Mouse (Mus musculus): ENCODE measurements around the gene Rbfox1. TPM values are rescaled to one million over a fixed set of nuclear protein-coding genes. Genes with fewer than 3 reads are reported as not detected.

Rbfox1 gene
- polyA plus RNA-seq, 1 experiment from 2014 or later: 3.9 TPM

GRCm38 (mm10) chr16:7263261-7263660 is 1378.1 kb downstream of the Rbfox1 start:
- 86% methylated on average over 1 of the region's 1 CpGs for WGBS

GRCm38 (mm10) chr16:7265715-7266114 is 1380.6 kb downstream of the Rbfox1 start:
- Histone ChIP-seq H3K36me3 (ENCODE audit: control insufficient read depth, insufficient read depth, low read length) (no peaks in the 10 kb centered on the region), H3K27me3 (replicated peaks; ENCODE audit: control insufficient read depth, insufficient read depth, low read length) (no peaks in the 10 kb centered on the region), H3K9ac (ENCODE audit: low read depth, low read length) (no peak overlapping the region), H3K4me2 (ENCODE audit: low read depth, low read length) (no peak overlapping the region), H3K9me3 (ENCODE audit: control insufficient read depth, low read length) (no peaks in the 10 kb centered on the region), H3K4me3 (ENCODE audit: low read length) (no peak overlapping the region), H3K4me1 (ENCODE audit: control insufficient read depth, insufficient read depth, low read length) (no peaks in the 10 kb centered on the region), H3K27ac (ENCODE audit: low read length) (no peak overlapping the region)
- ATAC-seq: no peak

More at GRCm38 (mm10) chr16:7263261-7263660, 1378.1 kb downstream of the Rbfox1 start:
- H3K27me3 ChIP-seq (replicated peaks; ENCODE audit: control insufficient read depth, insufficient read depth, low read length): no peaks in the 10 kb centered on the region
- H3K9ac ChIP-seq (ENCODE audit: low read depth, low read length): no peak overlapping the region
- no peak overlapping the region for H3K4me3 ChIP-seq (ENCODE audit: low read length)
- no peak overlapping the region for H3K27ac ChIP-seq (ENCODE audit: low read length)
- H3K36me3 ChIP-seq (ENCODE audit: control insufficient read depth, insufficient read depth, low read length): no peaks in the 10 kb centered on the region
- ATAC-seq: no peak
- no peak overlapping the region for H3K4me2 ChIP-seq (ENCODE audit: low read depth, low read length)
- H3K9me3 ChIP-seq (ENCODE audit: control insufficient read depth, low read length): no peaks in the 10 kb centered on the region
- no peaks in the 10 kb centered on the region for H3K4me1 ChIP-seq (ENCODE audit: control insufficient read depth, insufficient read depth, low read length)

- Histone ChIP-seq H3K4me3 (ENCODE audit: low read length) (no peak overlapping the region), H3K36me3 (ENCODE audit: control insufficient read depth, insufficient read depth, low read length) (no peaks in the 10 kb centered on the region), H3K4me1 (ENCODE audit: control insufficient read depth, insufficient read depth, low read length) (no peaks in the 10 kb centered on the region), H3K9ac (ENCODE audit: low read depth, low read length) (no peak overlapping the region), H3K9me3 (ENCODE audit: control insufficient read depth, low read length) (no peaks in the 10 kb centered on the region), H3K4me2 (ENCODE audit: low read depth, low read length) (no peak overlapping the region), H3K27me3 (replicated peaks; ENCODE audit: control insufficient read depth, insufficient read depth, low read length) (no peaks in the 10 kb centered on the region), H3K27ac (ENCODE audit: low read length) (no peak overlapping the region)
- no peak for ATAC-seq
- WGBS: 83% methylated on average over 5 of the region's 5 CpGs
Measured at GRCm38 (mm10) chr16:7275501-7275900, 1390.3 kb downstream of the Rbfox1 start.

DNA sequence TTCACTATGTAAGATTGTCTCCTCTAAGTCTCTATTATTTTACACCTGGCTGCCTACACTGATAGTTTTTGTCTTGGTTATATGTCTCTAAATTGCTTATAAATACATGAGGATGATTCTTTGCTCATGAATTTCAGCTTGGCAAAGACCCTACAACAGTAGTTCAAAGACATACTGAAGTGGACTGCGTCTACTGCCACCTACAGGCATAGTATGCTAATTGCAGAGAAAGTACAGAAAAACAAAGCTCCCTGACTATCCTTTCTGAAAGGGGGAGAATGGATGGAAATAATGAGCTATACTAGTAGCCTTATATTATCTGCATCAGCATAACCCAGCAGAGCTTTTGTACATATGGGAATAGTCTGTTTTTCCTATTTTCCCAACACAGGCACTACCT is 1390.7 kb downstream of the Rbfox1 start:
- Histone ChIP-seq H3K36me3 (ENCODE audit: control insufficient read depth, insufficient read depth, low read length) (no peaks in the 10 kb centered on the region), H3K4me2 (ENCODE audit: low read depth, low read length) (no peak overlapping the region), H3K9me3 (ENCODE audit: control insufficient read depth, low read length) (no peaks in the 10 kb centered on the region), H3K4me3 (ENCODE audit: low read length) (no peak overlapping the region), H3K27ac (ENCODE audit: low read length) (no peak overlapping the region), H3K4me1 (ENCODE audit: control insufficient read depth, insufficient read depth, low read length) (no peaks in the 10 kb centered on the region), H3K27me3 (replicated peaks; ENCODE audit: control insufficient read depth, insufficient read depth, low read length) (no peaks in the 10 kb centered on the region), H3K9ac (ENCODE audit: low read depth, low read length) (no peak overlapping the region)
- ATAC-seq: no peak
- 49% methylated on average over 1 of the region's 1 CpGs for WGBS

DNA sequence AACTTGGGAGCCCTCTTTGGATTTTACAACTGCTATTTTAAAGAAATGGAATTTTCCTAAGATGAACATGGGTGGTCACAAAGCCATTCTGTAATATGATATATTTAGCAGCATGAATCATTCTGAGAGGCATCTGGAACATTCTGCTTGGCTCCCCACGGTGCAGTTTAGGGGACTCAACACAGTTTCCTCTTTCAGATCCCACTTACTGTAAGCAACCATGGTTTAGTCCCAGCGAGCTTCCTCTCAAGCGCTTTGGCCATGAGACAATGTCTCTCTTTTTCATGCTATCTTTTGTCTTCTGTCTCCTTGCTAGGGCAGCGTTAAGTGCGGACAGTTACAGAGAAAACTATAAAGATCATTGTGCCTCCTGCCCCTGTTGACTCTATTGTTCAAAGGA is 1394.4 kb downstream of the Rbfox1 start:
- WGBS: 62% methylated on average over 5 of the region's 5 CpGs
- no peak for ATAC-seq
- Histone ChIP-seq H3K36me3 (ENCODE audit: control insufficient read depth, insufficient read depth, low read length) (no peaks in the 10 kb centered on the region), H3K27me3 (replicated peaks; ENCODE audit: control insufficient read depth, insufficient read depth, low read length) (no peaks in the 10 kb centered on the region), H3K27ac (ENCODE audit: low read length) (no peak overlapping the region), H3K4me3 (ENCODE audit: low read length) (no peak overlapping the region), H3K4me1 (ENCODE audit: control insufficient read depth, insufficient read depth, low read length) (no peaks in the 10 kb centered on the region), H3K9ac (ENCODE audit: low read depth, low read length) (no peak overlapping the region), H3K4me2 (ENCODE audit: low read depth, low read length) (no peak overlapping the region), H3K9me3 (ENCODE audit: control insufficient read depth, low read length) (no peaks in the 10 kb centered on the region)

DNA sequence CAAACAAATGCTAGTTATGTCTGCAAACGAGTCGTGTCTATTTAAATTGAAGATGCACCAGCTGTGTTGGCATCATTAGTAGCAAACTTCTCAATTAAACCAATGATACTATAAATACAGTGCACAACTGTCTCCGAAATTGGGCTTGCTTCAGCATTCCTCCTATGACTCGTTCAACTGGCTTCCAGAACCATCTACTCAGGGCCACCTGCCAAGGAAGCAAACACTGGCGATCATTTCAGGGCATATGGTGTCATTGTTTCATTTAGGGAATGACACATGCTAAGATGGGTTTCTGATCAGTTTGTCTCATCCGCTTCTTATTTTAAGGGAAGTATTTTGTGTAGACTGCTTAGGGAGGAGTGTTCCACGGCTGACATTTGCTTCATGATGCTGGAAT is 1397.1 kb downstream of the Rbfox1 start:
- H3K4me1 ChIP-seq (ENCODE audit: control insufficient read depth, insufficient read depth, low read length): no peaks in the 10 kb centered on the region
- no peak overlapping the region for H3K27ac ChIP-seq (ENCODE audit: low read length)
- H3K4me2 ChIP-seq (ENCODE audit: low read depth, low read length): no peak overlapping the region
- no peaks in the 10 kb centered on the region for H3K36me3 ChIP-seq (ENCODE audit: control insufficient read depth, insufficient read depth, low read length)
- no peak overlapping the region for H3K4me3 ChIP-seq (ENCODE audit: low read length)
- WGBS: 79% methylated on average over 7 of the region's 7 CpGs
- ATAC-seq: no peak
- no peaks in the 10 kb centered on the region for H3K27me3 ChIP-seq (replicated peaks; ENCODE audit: control insufficient read depth, insufficient read depth, low read length)
- H3K9ac ChIP-seq (ENCODE audit: low read depth, low read length): no peak overlapping the region
- no peaks in the 10 kb centered on the region for H3K9me3 ChIP-seq (ENCODE audit: control insufficient read depth, low read length)

DNA sequence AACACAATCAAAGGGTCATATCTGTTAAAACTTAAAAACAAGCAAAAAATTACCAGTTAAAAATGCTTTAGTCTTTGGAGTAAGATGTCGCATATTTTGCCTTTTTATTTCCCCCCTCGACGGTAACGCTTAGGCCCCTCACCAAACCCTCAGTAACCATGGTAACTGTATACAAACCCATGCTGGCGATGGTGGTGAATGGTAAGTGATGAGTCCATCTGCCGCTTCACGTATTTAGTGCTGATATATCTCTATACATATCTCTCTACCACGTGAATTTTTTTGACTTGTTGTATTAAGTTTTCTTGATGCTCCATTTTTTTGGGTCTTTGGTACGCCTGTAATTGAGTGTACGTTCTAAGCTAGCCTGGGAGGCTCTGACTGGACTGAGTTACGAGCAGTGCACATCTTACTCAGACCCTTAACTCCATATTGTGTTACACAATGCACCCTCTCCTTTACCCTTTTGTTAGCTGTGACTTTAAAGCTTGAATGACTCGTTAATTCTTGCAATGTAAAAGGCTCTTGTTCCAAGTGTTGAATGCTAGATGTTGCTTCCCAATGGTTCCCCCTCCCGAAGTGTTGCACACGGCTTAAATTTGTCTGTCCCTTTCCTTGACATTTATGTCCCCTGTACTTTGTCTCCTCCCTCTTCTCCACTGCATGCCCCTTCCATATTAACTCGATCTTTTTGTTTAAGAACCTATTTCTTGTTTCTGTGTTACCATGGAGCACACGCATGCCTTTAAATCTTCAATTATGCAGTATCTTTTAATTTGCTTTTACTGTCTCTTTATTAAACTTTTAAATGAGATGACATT is 1408.0 kb downstream of the Rbfox1 start:
- no peaks in the 10 kb centered on the region for H3K9me3 ChIP-seq (ENCODE audit: control insufficient read depth, low read length)
- 84% methylated on average over 16 of the region's 16 CpGs for WGBS
- no peaks in the 10 kb centered on the region for H3K27me3 ChIP-seq (replicated peaks; ENCODE audit: control insufficient read depth, insufficient read depth, low read length)
- H3K4me2 ChIP-seq (ENCODE audit: low read depth, low read length): no peak overlapping the region
- no peaks in the 10 kb centered on the region for H3K36me3 ChIP-seq (ENCODE audit: control insufficient read depth, insufficient read depth, low read length)
- H3K4me3 ChIP-seq (ENCODE audit: low read length): no peak overlapping the region
- H3K4me1 ChIP-seq (ENCODE audit: control insufficient read depth, insufficient read depth, low read length): no peaks in the 10 kb centered on the region
- no peak for ATAC-seq
- H3K9ac ChIP-seq (ENCODE audit: low read depth, low read length): no peak overlapping the region
- no peak overlapping the region for H3K27ac ChIP-seq (ENCODE audit: low read length)

- H3K4me1 ChIP-seq (ENCODE audit: control insufficient read depth, insufficient read depth, low read length): no peaks in the 10 kb centered on the region
- no peak overlapping the region for H3K27ac ChIP-seq (ENCODE audit: low read length)
- no peaks in the 10 kb centered on the region for H3K27me3 ChIP-seq (replicated peaks; ENCODE audit: control insufficient read depth, insufficient read depth, low read length)
- 66% methylated on average over 3 of the region's 3 CpGs for WGBS
- H3K9me3 ChIP-seq (ENCODE audit: control insufficient read depth, low read length): no peaks in the 10 kb centered on the region
- no peak overlapping the region for H3K9ac ChIP-seq (ENCODE audit: low read depth, low read length)
- H3K4me3 ChIP-seq (ENCODE audit: low read length): no peak overlapping the region
- ATAC-seq: no peak
- H3K36me3 ChIP-seq (ENCODE audit: control insufficient read depth, insufficient read depth, low read length): no peaks in the 10 kb centered on the region
- no peak overlapping the region for H3K4me2 ChIP-seq (ENCODE audit: low read depth, low read length)
Measured at GRCm38 (mm10) chr16:7302416-7302815, 1417.3 kb downstream of the Rbfox1 start.

- no peak overlapping the region for H3K4me2 ChIP-seq (ENCODE audit: low read depth, low read length)
- no peaks in the 10 kb centered on the region for H3K4me1 ChIP-seq (ENCODE audit: control insufficient read depth, insufficient read depth, low read length)
- no peaks in the 10 kb centered on the region for H3K9me3 ChIP-seq (ENCODE audit: control insufficient read depth, low read length)
- no peak overlapping the region for H3K27ac ChIP-seq (ENCODE audit: low read length)
- H3K4me3 ChIP-seq (ENCODE audit: low read length): no peak overlapping the region
- no peaks in the 10 kb centered on the region for H3K36me3 ChIP-seq (ENCODE audit: control insufficient read depth, insufficient read depth, low read length)
- ATAC-seq: no peak
- H3K9ac ChIP-seq (ENCODE audit: low read depth, low read length): no peak overlapping the region
- no peaks in the 10 kb centered on the region for H3K27me3 ChIP-seq (replicated peaks; ENCODE audit: control insufficient read depth, insufficient read depth, low read length)
- 75% methylated on average over 3 of the region's 3 CpGs for WGBS
Measured at GRCm38 (mm10) chr16:7329196-7329595, 1444.0 kb downstream of the Rbfox1 start.

GRCm38 (mm10) chr16:7341186-7341585 is 1456.0 kb downstream of the Rbfox1 start:
- Histone ChIP-seq H3K9me3 (ENCODE audit: control insufficient read depth, low read length) (no peaks in the 10 kb centered on the region), H3K27ac (ENCODE audit: low read length) (no peak overlapping the region), H3K27me3 (replicated peaks; ENCODE audit: control insufficient read depth, insufficient read depth, low read length) (no peaks in the 10 kb centered on the region), H3K4me3 (ENCODE audit: low read length) (no peak overlapping the region), H3K4me1 (ENCODE audit: control insufficient read depth, insufficient read depth, low read length) (no peaks in the 10 kb centered on the region), H3K4me2 (ENCODE audit: low read depth, low read length) (no peak overlapping the region), H3K9ac (ENCODE audit: low read depth, low read length) (no peak overlapping the region), H3K36me3 (ENCODE audit: control insufficient read depth, insufficient read depth, low read length) (no peaks in the 10 kb centered on the region)
- no peak for ATAC-seq
- WGBS: 46% methylated on average over 4 of the region's 4 CpGs
